Mouse (Mus musculus): ENCODE data around the gene Ocrl.

Gene Ocrl

GRCm38 (mm10) chrX:47985000-47985619 lies 72.9 kb downstream of the Ocrl start:
- peak; percentile 42 for DNase-seq

GRCm38 (mm10) chrX:47988024-47988423 lies 75.8 kb downstream of the Ocrl start:
- no peak for DNase-seq

GRCm38 (mm10) chrX:47992606-47993005 lies 80.4 kb downstream of the Ocrl start:
- peak; percentile 72 for DNase-seq

GRCm38 (mm10) chrX:47998412-47998811 lies 86.2 kb downstream of the Ocrl start:
- DNase-seq: no peak

GRCm38 (mm10) chrX:48001151-48001550 lies 89.0 kb downstream of the Ocrl start:
- no peak for DNase-seq

GRCm38 (mm10) chrX:48004786-48005185 lies 92.6 kb downstream of the Ocrl start:
- no peak for DNase-seq

GRCm38 (mm10) chrX:48006062-48006461 lies 93.9 kb downstream of the Ocrl start:
- no peak for DNase-seq

GRCm38 (mm10) chrX:48011656-48012055 lies 99.5 kb downstream of the Ocrl start:
- DNase-seq: peak; percentile 67
